Mouse (Mus musculus): ENCODE measurements around the gene Vamp5.

Gene Vamp5

DNA sequence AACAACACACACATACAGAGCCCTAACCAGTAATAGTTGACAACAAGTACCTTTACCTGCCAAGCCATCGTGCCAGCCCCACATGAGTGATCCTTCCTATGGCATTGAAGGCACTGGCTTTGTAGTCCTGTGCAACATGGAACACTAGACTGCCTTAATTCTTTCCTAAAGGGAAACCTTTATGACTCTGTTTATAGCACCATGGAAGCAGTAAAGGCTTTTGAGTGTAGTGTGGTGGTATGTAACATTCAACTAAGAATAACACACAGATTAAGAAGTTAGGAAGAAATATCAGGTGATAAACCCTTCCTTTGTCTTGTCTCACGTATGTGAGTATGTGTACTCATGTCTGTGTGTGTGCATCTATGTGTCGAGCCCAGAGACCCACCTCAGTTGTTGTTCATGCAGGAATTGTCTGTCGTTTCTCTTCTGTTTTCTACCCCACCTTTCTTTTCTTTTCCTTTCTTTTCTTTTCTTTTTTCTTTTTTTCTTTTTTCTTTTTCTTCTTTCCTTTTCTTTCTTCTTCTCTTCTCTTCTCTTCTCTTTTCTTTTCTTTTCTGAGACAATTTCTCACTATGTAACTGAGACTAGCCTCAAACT, 13.3 kb downstream of the Vamp5 start, which contains the start of gene Rnf181:
Gene Rnf181 (minus strand): TSS at position 113 of the 600 bp plus-strand sequence.
- DNase-seq (ENCODE audit: low spot score in 2 of 2) = no peak

DNA sequence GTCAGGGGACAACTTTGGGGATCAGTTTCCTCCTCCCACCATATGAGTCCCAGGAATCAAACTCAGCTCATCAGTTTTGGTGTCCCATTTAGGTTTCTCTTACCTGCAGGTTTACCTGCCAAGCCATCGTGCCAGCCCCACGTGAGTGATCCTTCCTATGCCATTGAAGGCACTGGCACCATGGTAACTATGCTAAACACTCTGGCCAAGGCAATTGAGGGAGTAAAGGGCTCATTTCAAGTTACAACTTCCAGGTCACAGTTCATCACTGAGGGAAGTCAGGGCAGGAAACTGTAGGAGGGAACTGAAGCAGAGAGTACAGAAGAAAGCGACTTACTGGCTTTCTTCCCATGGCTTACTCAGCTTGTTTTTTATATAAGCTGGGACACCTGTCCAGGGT, 14.0 kb downstream of the Vamp5 start:
- DNase-seq (ENCODE audit: low spot score in 2 of 2) = no peak

DNA sequence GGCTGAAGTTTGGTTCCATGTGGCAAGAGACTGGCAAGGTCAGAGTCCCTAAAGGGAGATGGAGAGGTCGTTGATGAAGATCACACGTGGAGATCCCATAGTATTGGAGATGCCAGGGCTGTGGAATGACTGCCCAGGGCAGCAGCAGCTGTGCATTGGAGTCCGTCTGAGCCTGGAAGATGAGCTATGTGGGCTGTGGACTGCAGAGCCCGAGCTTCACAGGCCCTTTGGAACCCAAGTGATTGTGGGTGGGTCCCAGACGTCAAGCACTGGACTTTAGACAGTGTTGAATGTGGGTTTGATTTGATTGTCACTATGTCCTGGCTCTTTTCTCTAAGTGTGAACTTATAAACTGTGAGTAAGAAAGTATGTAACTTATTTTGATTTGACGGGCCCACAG, 15.3 kb downstream of the Vamp5 start:
- DNase-seq (ENCODE audit: low spot score in 2 of 2) = no peak

DNA sequence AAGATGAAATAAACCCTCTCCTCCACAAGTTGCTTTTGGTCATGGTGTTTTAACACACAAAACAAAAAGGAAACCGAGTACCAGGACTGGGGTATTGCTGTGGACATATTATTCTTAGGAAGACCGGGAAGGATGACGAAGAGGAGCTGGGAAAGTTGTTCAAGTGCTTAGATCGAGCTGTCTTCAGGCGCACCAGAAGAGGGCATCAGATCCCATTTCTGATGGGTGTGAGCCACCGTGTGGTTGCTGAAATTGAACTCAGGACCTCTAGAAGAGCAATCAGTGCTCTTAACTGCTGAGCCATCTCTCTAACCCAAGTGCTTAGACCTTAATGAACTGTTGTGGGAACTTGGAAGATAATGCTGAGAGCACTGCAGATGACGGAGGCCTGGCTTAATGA, 16.3 kb downstream of the Vamp5 start:
- DNase-seq (ENCODE audit: low spot score in 2 of 2) = no peak

DNA sequence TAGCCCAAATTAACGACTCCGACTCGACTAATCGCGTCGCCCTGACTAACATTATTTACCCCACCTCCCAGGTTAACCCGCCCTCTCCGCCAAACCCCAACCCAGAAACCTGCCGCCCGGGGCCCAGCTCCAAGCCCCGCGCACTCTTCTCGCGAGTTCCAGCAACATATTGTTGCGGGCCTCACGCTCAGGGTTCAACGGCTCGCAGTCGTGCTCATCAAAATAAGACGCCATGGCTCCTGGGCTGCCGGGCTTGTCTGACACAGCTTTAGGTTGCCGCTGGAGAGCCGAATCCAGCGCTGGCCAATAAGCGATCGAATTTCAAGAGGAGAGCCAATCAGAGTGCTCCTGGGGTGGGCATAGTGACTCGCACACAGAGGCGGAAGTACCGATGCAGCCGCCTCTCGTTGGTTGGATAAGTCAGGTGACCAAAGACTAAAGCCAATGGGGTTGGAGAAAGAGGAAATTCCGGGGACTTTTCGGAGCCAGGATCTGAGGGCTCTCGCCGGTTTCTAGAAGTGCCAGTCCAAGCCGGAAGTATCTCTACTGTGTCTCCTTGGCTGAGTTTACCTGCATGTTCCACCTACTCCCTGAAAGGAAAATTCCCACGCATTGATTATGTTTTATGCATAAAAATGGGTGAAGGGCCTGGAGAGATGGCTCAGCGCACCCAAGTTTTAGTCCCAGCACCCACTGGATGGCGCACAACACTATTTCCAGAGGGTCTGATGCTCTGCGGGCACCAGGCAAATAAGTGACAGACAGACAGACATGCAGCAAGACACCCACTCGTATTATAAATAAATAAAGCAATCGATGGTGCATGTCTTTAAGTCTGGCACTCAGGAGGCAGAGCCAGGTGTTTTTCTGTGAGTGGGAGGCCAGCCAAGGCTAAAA, 17.9 kb downstream of the Vamp5 start:
- peak; percentile 88 to 91 for DNase-seq (ENCODE audit: low spot score in 2 of 2)

DNA sequence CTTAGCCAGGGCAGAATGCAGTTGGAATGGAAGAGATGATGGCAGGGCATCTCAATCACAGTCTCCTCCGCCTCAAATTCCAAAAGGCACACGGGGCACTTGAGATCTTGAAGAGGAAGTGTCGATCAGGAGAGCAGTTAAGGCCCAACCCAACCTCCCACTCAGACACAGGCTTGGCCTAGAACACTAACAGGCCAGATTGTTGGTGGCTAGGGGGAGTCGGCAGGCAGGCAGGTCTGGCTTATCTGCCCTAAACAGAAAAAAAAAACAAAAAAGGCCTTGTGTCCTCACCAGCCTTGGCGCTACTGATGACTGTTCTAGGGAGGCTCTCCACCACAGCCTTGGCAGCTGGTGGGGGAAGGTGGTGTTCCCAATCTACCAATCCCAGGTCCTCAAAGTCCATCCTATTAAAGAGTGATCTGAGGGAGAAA, 19.1 kb downstream of the Vamp5 start:
- DNase-seq (ENCODE audit: low spot score in 2 of 2) = no peak

DNA sequence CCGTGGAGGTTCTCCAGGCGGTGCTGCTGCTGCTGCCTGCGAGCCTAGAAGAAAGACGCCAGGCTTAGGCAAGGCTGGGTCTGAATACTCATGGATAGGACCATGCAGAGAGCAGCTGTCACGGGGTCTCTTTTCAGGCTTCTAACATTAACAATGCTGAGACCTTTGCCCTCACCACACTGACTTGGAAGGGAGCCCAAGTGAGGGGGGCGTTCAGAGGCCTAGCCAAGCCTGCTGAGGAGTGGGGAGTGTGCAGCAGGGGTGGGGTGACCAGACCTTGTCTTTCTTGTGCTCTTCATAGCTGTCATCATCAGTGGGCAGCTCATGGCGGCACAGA, 19.7 kb downstream of the Vamp5 start:
- no peak for DNase-seq (ENCODE audit: low spot score in 2 of 2)

DNA sequence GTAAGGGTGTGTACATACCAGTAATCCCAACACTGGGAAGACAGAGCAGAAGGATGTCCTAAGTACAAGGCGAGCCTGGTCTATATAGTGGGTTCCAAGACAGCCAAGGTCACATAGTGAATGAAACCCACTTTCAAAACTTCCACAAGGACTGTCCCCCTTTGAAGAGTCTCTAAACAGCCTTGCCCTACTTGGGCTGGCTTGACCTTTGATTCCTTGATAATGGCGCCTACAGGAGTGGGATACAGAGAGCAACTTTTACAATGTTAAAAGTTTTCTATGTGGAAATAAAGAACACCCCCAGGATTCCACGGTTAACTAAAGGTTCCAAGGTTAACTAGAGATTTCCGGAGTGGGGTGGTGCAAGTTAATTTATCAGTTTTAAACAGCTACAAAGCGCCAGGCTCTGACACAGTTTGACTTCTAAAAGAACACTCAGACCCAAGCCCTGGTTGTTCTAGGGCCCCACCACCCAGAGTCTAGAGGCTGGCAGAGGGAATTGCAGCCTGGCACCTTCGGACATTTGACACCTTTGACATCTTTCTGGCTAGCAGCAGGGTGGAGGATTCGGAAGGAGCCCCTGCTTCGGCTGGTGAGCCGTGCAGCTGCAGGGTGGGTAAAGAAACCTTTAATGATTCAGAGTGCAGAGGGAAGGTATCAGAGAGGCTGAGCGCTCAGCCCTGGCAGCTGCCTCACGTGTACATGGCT, 20.2 kb downstream of the Vamp5 start:
- no peak for DNase-seq (ENCODE audit: low spot score in 2 of 2)

DNA sequence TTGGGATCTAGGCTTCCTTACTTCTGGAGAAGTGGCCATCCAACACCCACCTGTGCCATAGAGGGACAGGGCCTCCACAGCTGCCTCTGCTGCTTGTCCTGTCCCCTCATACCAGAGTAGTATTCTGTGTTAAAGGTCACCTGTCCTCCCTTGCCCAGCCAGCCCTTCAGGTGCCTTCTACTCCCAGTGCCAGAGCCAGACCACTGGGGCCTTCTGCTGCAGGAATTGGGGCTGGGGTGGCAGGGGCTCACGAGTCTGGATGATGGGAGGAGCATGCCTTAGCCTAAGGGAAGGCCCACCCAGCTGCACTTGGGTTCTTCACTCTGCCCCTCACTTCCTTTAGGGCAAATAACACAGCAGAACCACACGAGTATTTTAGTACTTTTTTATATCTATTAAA, 20.9 kb downstream of the Vamp5 start:
- DNase-seq (ENCODE audit: low spot score in 2 of 2) = no peak

DNA sequence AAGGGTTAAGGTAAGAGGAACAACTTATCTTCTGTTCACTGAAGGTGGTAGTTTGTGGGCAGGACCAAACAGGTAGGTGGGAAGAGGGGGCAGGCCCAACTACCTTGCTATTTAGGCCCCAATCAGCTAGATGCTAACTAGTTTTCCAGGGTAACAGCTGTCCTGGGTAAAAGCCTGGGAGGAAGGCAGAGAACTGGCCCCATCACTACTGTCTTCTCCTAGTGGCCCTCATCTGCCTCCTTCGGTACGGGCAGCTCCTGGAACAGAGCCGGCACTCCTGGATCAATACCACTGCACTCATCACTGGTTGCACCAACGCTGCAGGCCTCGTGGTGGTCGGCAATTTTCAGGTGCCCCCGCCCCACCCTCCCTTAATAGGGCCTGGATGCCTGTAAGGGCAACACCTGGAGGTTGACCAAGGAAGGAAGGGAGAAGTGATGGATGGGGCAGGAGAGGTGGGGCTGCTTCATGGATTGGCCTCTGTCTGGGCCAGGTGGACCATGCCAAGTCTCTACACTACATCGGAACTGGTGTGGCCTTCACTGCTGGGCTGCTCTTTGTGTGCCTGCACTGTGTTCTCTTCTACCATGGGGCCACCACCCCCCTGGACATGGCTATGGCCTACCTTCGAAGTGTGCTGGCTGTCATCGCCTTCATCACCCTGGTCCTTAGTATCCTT, 22.0 kb downstream of the Vamp5 start:
- no peak for DNase-seq (ENCODE audit: low spot score in 2 of 2)

DNA sequence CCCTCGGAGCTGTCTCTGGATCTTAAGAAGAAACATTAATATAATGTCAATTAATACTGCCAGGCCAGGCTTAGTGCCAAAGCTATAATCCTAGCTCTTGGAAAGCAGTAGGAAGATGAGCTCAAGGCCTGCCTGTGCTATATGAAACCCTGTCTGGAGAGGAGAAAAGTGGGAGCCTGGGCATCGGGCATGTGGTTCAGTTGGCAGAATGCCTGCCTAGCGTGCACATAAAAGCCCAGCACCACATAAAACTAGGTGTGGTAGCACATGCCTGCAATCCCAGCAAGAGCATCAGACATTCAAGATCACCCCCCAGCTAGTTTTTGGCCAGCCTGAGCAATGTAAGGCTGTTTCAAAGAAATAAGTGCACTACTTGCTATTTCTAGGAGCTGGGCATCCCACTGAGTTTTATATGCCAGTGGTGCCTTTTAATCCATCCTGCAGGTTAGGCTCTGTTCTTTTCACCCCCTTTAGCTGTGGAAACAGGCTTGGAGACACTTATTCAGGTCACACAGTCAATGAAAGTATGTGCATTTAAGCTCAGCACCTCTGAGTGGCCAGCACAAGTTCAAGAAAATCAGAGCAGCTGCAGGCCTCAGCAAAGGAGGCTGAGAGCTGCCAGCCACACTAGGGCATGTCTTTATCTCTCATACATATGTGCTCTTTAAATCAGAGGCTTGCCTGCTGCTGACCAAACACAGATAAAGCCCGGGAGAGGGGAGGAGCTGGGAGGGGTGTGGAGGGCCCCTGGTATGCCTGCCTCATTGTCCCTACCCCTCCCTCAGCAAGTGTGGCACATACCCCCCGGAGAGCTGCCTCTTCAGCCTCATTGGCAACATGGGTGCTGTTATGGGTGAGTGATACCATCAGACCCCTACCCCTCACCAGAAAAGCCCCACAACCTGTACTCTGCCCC, 22.8 kb downstream of the Vamp5 start:
- no peak for DNase-seq (ENCODE audit: low spot score in 2 of 2)

DNA sequence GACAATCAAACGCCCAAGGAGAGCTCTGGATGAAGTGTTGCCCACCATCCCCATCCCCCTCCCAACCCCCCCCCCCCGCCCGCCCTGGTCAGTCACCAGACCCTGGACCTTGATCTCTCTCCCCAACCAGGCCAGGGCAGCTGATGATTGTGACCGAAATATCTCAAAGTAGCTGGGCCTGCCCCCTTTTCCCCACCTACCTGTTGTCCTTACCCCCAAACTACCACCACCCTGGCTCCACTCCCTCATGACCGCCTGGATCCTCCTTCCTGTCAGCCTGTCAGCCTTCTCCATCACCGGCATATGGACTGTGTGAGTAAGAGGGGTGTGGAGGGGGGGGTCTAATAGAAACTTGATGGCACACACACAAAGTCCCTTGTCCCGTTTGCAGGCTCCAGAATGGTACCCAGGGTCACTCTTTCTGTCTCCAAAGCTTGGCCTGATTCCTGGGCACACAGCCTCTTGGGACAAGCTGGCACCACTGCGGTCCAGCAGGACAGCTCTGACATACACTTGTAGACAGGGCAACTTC, 24.2 kb downstream of the Vamp5 start:
- no peak for DNase-seq (ENCODE audit: low spot score in 2 of 2)

DNA sequence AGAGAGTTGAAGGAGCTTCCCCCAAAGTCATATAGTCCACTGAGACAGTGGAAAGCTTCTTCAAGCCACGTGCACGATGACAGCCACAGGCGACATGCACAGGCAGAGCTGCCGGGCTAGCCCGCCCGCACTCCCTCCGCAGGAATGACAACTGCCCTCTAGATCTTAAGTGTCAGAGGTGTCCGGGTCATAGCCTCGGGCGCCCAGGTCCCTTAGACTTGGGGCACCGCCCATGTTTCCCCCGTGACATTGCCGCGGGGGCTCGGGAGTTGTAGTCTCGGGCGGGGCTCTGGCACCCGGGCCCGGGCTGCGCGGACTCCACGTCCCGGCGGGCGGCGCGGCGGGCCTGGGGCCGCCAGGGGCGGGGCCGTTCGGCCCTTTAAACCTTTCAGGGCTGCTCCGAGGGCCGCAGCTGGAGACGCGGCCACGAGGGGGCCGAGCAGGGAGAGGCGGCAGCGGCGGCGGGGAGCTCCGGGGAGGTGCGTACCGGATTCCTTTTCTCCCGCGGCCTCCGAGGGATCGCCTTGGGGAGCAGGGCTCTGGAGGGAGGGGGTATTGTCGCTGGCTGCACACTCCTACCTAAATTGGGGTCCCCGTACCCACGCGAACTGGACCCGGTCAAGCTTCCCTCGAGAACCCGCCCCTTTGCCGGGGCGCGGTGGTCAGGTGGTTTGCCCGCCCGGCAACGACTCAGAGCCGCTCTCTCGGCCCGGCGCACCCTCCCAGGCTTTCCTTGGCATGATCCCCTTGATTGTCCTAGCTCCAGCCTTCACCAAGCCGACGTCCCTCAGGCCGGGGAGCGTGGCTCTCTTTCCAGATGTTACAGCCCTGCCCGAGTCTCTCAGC, 25.0 kb downstream of the Vamp5 start, which contains the start of gene Tmem150a:
Gene Tmem150a (plus strand): TSS at position 382 of the 846 bp plus-strand sequence.
- peak in 1 of 2 experiments; percentile 56 for DNase-seq (ENCODE audit: low spot score in 2 of 2)

DNA sequence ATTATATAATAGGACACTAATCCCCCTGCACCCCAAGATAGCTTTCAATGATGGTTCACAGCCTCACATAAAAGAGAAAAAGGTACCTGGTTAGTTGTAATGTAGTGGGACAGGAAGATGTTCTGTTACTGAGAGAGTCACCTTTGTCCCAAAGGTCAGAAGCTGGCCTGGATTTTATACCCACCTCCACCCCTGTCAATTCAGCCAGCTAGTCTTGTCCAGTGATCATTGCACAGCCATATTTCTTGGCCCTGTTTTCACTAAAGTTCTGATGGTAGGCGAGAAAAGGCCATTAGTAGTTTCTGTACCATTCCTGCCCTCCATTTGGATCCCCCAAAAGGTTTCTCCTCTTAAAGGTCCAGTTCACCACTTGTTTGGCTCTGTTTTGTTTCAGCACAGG, 26.2 kb downstream of the Vamp5 start:
- DNase-seq (ENCODE audit: low spot score in 2 of 2) = no peak

DNA sequence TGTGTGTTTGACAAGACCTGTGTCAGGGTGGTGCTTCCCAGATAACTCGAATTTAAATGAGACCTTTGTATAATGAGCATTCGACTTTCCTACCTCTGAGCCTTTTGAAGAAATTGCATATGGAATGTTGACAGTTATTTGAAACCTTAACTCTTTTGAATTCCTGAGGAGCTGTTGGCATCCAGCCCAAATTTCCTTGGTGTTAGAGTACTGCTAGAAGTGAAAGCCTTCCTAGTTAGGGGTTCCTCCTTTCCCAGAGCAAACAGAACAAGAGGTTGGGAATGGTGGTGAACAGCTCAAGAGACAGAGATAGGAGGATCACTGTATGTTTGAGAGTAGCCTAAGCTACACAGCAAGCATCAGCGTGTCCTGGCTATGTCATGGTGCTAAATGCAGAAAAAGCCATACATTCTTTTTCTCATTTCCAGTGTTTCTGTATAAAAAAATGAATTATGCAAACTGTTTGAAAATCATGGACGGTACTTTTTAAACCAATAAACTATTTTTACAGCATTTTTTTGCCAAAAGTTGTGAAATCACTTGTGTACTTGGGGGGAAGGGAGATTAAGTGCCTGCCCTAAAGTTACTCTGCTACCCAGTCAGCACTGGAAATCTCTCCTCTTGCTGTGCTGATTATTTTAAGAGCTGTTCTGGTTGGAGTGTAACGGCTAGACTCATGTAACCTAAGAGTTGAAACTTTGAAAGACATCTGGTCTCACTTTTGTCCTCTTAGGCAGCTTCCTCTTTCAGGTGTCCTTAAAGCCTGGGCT, 27.4 kb downstream of the Vamp5 start:
- no peak for DNase-seq (ENCODE audit: low spot score in 2 of 2)

DNA sequence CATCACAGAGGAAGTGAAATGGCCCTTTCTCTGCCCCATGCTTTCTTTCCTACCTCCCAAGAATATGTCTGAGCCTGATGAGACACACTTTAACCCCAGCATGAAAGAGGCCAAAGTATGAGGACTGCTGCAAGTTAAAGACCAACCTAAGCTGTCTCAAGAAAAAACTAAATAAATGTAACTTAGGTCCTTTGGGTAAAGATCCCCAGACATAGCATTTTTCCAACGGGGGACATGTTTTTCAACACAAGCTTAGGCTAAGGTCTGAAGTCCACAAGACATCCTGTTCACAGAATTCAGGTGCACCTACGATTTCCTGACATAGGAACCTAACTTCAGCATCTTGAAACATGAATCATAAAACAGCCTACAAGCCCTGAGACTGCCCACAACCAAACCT, 30.1 kb downstream of the Vamp5 start:
- no peak for DNase-seq (ENCODE audit: low spot score in 2 of 2)

DNA sequence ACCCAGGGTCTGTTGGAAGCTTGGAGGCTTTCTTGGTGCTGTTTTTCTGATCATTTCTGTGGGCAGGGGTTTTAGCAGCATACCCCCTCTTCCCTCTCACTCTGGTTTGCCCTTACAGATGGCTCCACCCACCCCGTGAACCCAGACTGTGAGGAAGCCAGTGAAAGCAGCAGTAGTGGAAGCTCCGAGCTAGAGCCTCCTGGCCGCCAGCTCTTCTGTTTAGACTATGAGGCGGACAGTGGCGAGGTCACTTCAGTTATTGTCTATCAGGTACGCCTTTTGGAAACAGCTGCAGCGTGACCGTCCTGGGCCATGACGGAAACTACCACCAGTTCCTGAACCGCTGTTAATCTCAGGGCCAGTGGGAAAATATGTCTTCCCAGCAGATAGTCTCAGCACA, 31.9 kb downstream of the Vamp5 start:
- no peak for DNase-seq (ENCODE audit: low spot score in 2 of 2)

DNA sequence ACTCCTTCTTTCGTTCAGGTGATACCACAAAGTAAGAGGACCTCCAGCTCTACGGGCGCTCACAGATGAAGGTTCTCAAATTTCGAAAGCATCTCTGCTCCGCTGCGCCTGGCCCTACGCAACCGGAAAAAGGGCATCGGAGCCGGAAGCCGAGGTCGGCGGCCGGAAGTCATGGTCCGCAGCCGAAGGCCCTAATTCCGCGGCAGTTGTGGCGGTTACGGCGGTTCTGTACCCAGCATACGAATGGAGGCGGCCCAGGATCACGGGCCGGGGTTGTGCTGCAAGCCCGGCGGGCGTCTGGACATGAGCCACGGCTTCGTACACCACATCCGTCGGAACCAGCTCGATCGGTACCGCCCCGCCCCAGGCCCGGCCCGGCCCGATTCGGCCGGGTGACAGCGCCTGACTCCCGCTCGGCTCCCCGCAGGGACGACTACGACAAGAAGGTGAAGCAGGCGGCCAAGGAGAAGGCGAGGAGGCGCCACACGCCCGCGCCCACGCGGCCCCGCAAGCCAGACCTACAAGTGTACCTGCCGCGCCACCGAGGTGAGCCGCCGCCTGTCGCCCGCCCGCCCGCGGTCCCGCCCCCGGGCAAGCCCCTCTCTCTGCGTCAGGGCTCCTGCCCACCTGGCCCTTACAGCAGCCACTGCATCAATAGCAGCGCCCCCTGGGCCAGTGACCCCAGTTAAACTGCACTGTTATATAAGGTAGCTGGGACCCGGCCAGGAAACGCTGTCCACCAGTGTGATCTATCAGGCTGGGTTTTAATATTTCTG, 32.9 kb downstream of the Vamp5 start, which contains the start of gene 0610030E20Rik:
Gene 0610030E20Rik (plus strand): TSS at position 152 of the 776 bp plus-strand sequence.
- peak; percentile 66 to 73 for DNase-seq (ENCODE audit: low spot score in 2 of 2)

Data from spleen, postnatal 14 days (tissue).